In the genomic region with DNA sequence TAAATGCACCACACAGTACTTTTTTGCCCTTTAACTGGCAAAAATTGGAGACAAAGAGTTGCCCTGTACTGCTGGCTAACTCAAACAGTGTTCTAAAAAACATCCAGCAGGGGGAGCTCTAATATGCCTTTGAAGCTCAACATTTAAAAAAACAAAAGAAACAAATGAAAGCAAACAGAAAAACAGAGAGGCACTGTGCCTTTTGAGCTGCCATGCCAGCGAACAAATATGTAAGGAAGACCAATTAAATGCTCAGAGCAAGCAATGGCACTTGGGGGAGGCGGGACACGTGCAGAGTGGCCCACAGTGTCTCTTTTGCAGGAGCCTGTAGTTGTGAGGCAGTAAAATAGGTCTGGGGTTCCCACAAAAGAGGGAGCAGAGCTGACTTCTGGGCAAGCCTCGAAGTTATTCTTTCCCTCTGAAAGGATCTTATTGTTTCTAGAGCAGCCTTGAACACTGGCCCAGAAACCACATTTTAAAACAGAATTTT, we compare ENCODE assay signal across 8 mouse cellular contexts. TPM values are rescaled to one million over a fixed set of nuclear protein-coding genes. Genes with fewer than 3 reads are reported as not detected.
DNase-seq lines count a peak whose midpoint lies in the region; ATAC-seq lines count a peak whose summit lies in the region.

No protein-coding gene starts in this region.

- peak; percentile 76 for ATAC-seq in embryonic facial prominence, embryonic 12.5 days (ENCODE audit: insufficient number of reproducible peaks, insufficient read depth, low FRiP score, low TSS enrichment)
- peak; percentile 90 for ATAC-seq in limb, embryonic 12.5 days (ENCODE audit: insufficient number of reproducible peaks, insufficient read depth, low FRiP score, low TSS enrichment, low read depth)
- peak; percentile 89 for ATAC-seq in midbrain, embryonic 16.5 days

- peak overlapping the region; percentile 44; the same call in 1 of the 2 replicates for H3K9ac ChIP-seq in embryonic facial prominence, embryonic 12.5 days
- peak overlapping the region; percentile 47 for H3K9ac ChIP-seq in limb, embryonic 12.5 days (replicated peaks)
- H3K9ac ChIP-seq in midbrain, embryonic 16.5 days (ENCODE audit: low read depth, low read length): no peak overlapping the region

- no peak overlapping the region for H3K4me2 ChIP-seq in embryonic facial prominence, embryonic 12.5 days (replicated peaks)
- H3K4me2 ChIP-seq in limb, embryonic 12.5 days: peak overlapping the region; percentile 23
- peak overlapping the region; percentile 36 for H3K4me2 ChIP-seq in midbrain, embryonic 16.5 days (ENCODE audit: low read length)

- peak overlapping the region; percentile 97 for H3K27ac ChIP-seq in embryonic facial prominence, embryonic 12.5 days
- H3K27ac ChIP-seq in limb, embryonic 12.5 days: peak overlapping the region; percentile 99
- 0 out of 2 replicates have a peak overlapping the region, but pooled peaks have one; percentile 58 for H3K27ac ChIP-seq in midbrain, embryonic 16.5 days (ENCODE audit: low read length)

- H3K27me3 ChIP-seq in embryonic facial prominence, embryonic 12.5 days: no peaks in the 10 kb centered on the region
- H3K27me3 ChIP-seq in limb, embryonic 12.5 days: no peaks in the 10 kb centered on the region
- H3K27me3 ChIP-seq in midbrain, embryonic 16.5 days (ENCODE audit: control insufficient read depth, insufficient read depth, low read depth, low read length): no peaks in the 10 kb centered on the region

- no peak overlapping the region for H3K4me3 ChIP-seq in embryonic facial prominence, embryonic 12.5 days
- H3K4me3 ChIP-seq in limb, embryonic 12.5 days (replicated peaks): no peak overlapping the region
- no peak overlapping the region for H3K4me3 ChIP-seq in midbrain, embryonic 16.5 days (ENCODE audit: low read depth, low read length)

- WGBS in embryonic facial prominence, embryonic 12.5 days: 3% methylated on average over 4 of the region's 4 CpGs
- 2% methylated on average over 4 of the region's 4 CpGs for WGBS in limb, embryonic 12.5 days
- WGBS in midbrain, embryonic 16.5 days: 2% methylated on average over 4 of the region's 4 CpGs

- DNase-seq in B cell, adult 2 months: peak; percentile 65 to 71
- DNase-seq in adrenal gland, postnatal 10 days: peak; percentile 56
- DNase-seq in heart, adult 8-10 months (ENCODE audit: low spot score): peak; percentile 83
- peak; percentile 79 for DNase-seq in kidney, adult 9 months
- peak; percentile 84 for DNase-seq in thymus, postnatal 0 days (ENCODE audit: low spot score)

- peaks cover 51% of the 10 kb centered on the region for H3K4me1 ChIP-seq in embryonic facial prominence, embryonic 12.5 days
- H3K4me1 ChIP-seq in limb, embryonic 12.5 days (replicated peaks): peaks cover 57% of the 10 kb centered on the region
- peaks cover 4% of the 10 kb centered on the region for H3K4me1 ChIP-seq in midbrain, embryonic 16.5 days (ENCODE audit: control insufficient read depth, insufficient read depth, low read length)

- H3K9me3 ChIP-seq in embryonic facial prominence, embryonic 12.5 days: no peaks in the 10 kb centered on the region
- H3K9me3 ChIP-seq in limb, embryonic 12.5 days: no peaks in the 10 kb centered on the region
- no peaks in the 10 kb centered on the region for H3K9me3 ChIP-seq in midbrain, embryonic 16.5 days (replicated peaks; ENCODE audit: control insufficient read depth, low read length, poor library complexity, severe bottlenecking)

- H3K36me3 ChIP-seq in embryonic facial prominence, embryonic 12.5 days: no peaks in the 10 kb centered on the region
- no peaks in the 10 kb centered on the region for H3K36me3 ChIP-seq in limb, embryonic 12.5 days
- H3K36me3 ChIP-seq in midbrain, embryonic 16.5 days (ENCODE audit: control insufficient read depth, insufficient read depth, low read length): no peaks in the 10 kb centered on the region

RNA-seq across cellular contexts. Expression of a gene that starts 20.5 kb away (rescaled TPM):
- total RNA-seq in adrenal gland, postnatal 10 days (2021): not detected
- polyA plus RNA-seq in embryonic facial prominence, embryonic 12.5 days (2016; fragmentation: Nextera tagmentation; extraction: Ambion mirVana): not detected in 2 replicates
- not detected for total RNA-seq in heart, adult 8-10 months (2022)
- polyA plus RNA-seq in limb, embryonic 12.5 days (2016; fragmentation: Nextera tagmentation; extraction: Ambion mirVana): not detected in 2 replicates
- 0.19 TPM in 1 of 2 replicates, not detected in the other for polyA plus RNA-seq in midbrain, embryonic 16.5 days (2015; fragmentation: Nextera tagmentation; extraction: Ambion mirVana)
- 0.13 and 0.40 TPM in 2 replicates for polyA plus RNA-seq in thymus, postnatal 0 days (2015; fragmentation: Nextera tagmentation; extraction: Ambion mirVana)

RNA-seq across cellular contexts. Expression of a gene that starts 30.9 kb away (rescaled TPM):
- total RNA-seq in adrenal gland, postnatal 10 days (2021): 10 to 100 TPM; 20.4 to 20.5 TPM
- 44.1 and 48.3 TPM in 2 replicates for polyA plus RNA-seq in embryonic facial prominence, embryonic 12.5 days (2016; fragmentation: Nextera tagmentation; extraction: Ambion mirVana)
- 10 to 100 TPM in 3 of 4 experiments, 1 to 10 TPM in 1; 10.0 to 11.2 (median 10.5) TPM for total RNA-seq in heart, adult 8-10 months (2022)
- polyA plus RNA-seq in limb, embryonic 12.5 days (2016; fragmentation: Nextera tagmentation; extraction: Ambion mirVana): 43.2 and 45.9 TPM in 2 replicates
- polyA plus RNA-seq in midbrain, embryonic 16.5 days (2015; fragmentation: Nextera tagmentation; extraction: Ambion mirVana): 34.0 and 34.7 TPM in 2 replicates
- 27.7 and 29.6 TPM in 2 replicates for polyA plus RNA-seq in thymus, postnatal 0 days (2015; fragmentation: Nextera tagmentation; extraction: Ambion mirVana)
